Mouse (Mus musculus) myocyte (in vitro differentiated cells): ENCODE data around the gene Tjp2. TPM values are rescaled to one million over a fixed set of nuclear protein-coding genes. Genes with fewer than 3 reads are reported as not detected.

Source experiments
- H3K27me3 ChIP-seq: one replicate; pipeline ENCODE4 v1.6.1; 2011; ENCODE audit not compliant: control insufficient read depth, insufficient read depth, insufficient read length
- H3K36me3 ChIP-seq: one replicate; pipeline ENCODE4 v1.6.1; 2011; ENCODE audit not compliant: control insufficient read depth, insufficient read depth
- H3K4me2 ChIP-seq: one replicate; pipeline ENCODE4 v1.6.1; 2011; ENCODE audit warnings: low read depth, control low read depth
- H3K4me3 ChIP-seq: one replicate; pipeline ENCODE4 v1.5.1; 2011; ENCODE audit warnings: mild to moderate bottlenecking, control low read depth, moderate library complexity
- H3K79me2 ChIP-seq: one replicate; pipeline ENCODE4 v1.6.1; 2011; ENCODE audit not compliant: control insufficient read depth, insufficient read depth
- H3ac ChIP-seq: one replicate; pipeline ENCODE4 v1.6.1; 2011; ENCODE audit not compliant: control insufficient read depth, insufficient read length
- CEBPB ChIP-seq: IDR thresholded peaks from 2 replicates; pipeline ENCODE4 v1.6.1; 2011; ENCODE audit warnings: mild to moderate bottlenecking, moderate library complexity; ENCODE audit not compliant: poor library complexity, insufficient read depth, severe bottlenecking
- E2F4 ChIP-seq: IDR thresholded peaks from one replicate; pipeline ENCODE4 v1.6.1; 2011; ENCODE audit warnings: mild to moderate bottlenecking, control low read depth, moderate library complexity; ENCODE audit not compliant: insufficient read depth
- MAX ChIP-seq: IDR thresholded peaks from one replicate; pipeline ENCODE4 v1.6.1; 2011; ENCODE audit warnings: low read depth, mild to moderate bottlenecking, control low read depth
- MYOD1 ChIP-seq, 3 experiments: IDR thresholded peaks; one replicate each; pipeline ENCODE4 v1.6.1; 2011; ENCODE audit warnings: control low read depth in 2 of 3, low read depth in 2 of 3, mild to moderate bottlenecking in 2 of 3, moderate library complexity in 1 of 3; ENCODE audit not compliant: insufficient read length in 2 of 3, control insufficient read depth in 1 of 3
- MYOG ChIP-seq, 3 experiments: IDR thresholded peaks; one replicate each; pipeline ENCODE4 v1.6.1; 2011; ENCODE audit warnings: control low read depth in 2 of 3, low read depth in 2 of 3, mild to moderate bottlenecking in 2 of 3; ENCODE audit not compliant: insufficient read length in 2 of 3, control insufficient read depth in 1 of 3, insufficient read depth in 1 of 3
- POLR2A ChIP-seq: IDR thresholded peaks from one replicate; pipeline ENCODE4 v1.6.1; 2011; ENCODE audit warnings: low read depth, mild to moderate bottlenecking, control low read depth, moderate library complexity; ENCODE audit not compliant: insufficient read length
- POLR2AphosphoS2 ChIP-seq: IDR thresholded peaks from one replicate; pipeline ENCODE4 v1.6.1; 2011; ENCODE audit warnings: low read depth, control low read depth; ENCODE audit not compliant: insufficient read length
- REST ChIP-seq: IDR thresholded peaks from one replicate; pipeline ENCODE4 v1.6.1; 2011; ENCODE audit warnings: mild to moderate bottlenecking, control low read depth, moderate library complexity; ENCODE audit not compliant: insufficient read depth, insufficient read length
- SRF ChIP-seq: IDR thresholded peaks from one replicate; pipeline ENCODE4 v1.6.1; 2011; ENCODE audit warnings: low read depth; ENCODE audit not compliant: control insufficient read depth, insufficient read length
- TCF12 ChIP-seq: IDR thresholded peaks from one replicate; pipeline ENCODE4 v1.6.1; 2011; ENCODE audit warnings: mild to moderate bottlenecking, control low read depth; ENCODE audit not compliant: poor library complexity, insufficient read depth, severe bottlenecking
- TCF3 ChIP-seq: IDR thresholded peaks from one replicate; pipeline ENCODE4 v1.6.1; 2011; ENCODE audit warnings: low read depth, control low read depth; ENCODE audit not compliant: insufficient read length
- USF1 ChIP-seq: IDR thresholded peaks from one replicate; pipeline ENCODE4 v1.6.1; 2011; ENCODE audit warnings: low read depth, mild to moderate bottlenecking, control low read depth, moderate library complexity
- polyA plus RNA-seq: library from polyadenylated mRNA; unstranded; fragments of >200 nt; fragmentation: generic; extraction: Trizol; gene quantifications from one replicate; pipeline ENCODE4 v1.2.1, GENCODE M21; 2012; ENCODE audit warnings: missing spikeins

Tjp2 gene
- polyA plus RNA-seq, 1 experiment: 5.2 TPM

DNA sequence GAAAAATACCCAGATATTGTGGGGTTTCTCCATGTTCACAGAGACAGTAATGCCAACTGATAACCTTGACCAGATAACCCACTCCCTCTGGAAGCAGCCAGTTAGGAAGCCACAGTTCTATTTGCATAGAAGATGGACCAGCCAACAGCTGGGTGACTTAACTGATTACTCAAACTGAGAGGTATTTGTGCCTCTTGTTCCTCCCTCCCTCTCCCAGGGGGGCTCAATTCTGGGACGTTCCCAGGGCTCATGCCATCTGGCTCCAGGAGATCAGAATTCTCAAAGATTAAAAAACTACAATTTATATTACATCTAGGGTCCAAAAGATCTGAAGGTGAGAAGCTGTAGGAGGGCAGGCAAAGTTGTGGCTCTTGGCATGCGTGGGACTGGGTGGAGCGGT, 84.5 kb downstream of the Tjp2 start:
- no peak overlapping the region for H3ac ChIP-seq
- H3K27me3 ChIP-seq: no peaks in the 10 kb centered on the region
- TF ChIP-seq POLR2A (no peak), USF1 (no peak), SRF (no peak)
- no peaks in the 10 kb centered on the region for H3K79me2 ChIP-seq
- H3K36me3 ChIP-seq: no peaks in the 10 kb centered on the region
- no peak overlapping the region for H3K4me2 ChIP-seq
- H3K4me3 ChIP-seq: no peak overlapping the region

DNA sequence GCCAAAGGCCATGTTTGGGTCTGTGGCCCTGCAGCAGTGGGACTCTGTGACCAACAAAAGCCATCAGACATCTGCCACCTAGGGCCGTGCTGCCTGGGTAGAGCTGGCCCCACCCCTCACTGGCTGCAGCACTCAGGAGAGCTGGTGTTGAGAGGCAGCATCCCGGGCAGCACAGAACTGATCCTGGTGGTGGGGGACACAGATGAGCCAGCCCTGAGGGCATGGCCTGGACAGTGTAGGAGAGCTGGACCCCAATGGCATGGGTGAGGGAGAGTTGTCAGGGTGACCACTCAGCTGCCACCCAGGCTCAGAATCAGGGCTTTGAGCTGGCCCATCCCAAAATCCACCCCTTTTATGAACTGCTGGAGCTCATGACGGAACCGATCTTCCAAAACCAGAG, 87.4 kb downstream of the Tjp2 start:
- Histone ChIP-seq H3K27me3 (no peaks in the 10 kb centered on the region), H3K4me2 (no peak overlapping the region), H3ac (no peak overlapping the region), H3K36me3 (no peaks in the 10 kb centered on the region), H3K79me2 (no peaks in the 10 kb centered on the region), H3K4me3 (no peak overlapping the region)
- TF ChIP-seq MAX: no peak
- TF ChIP-seq REST: no peak
- TF ChIP-seq CEBPB: no peak
- TF ChIP-seq POLR2AphosphoS2: no peak
- TF ChIP-seq USF1: no peak
- TF ChIP-seq MYOG (IDR thresholded peaks at IDR 0.05; ENCODE audit: control insufficient read depth in 1 of 3, insufficient read depth in 1 of 3, insufficient read length in 2 of 3, low read depth in 2 of 3): no peak
- TF ChIP-seq E2F4: no peak
- TF ChIP-seq POLR2A: no peak
- no peak for TF ChIP-seq MYOD1 (IDR thresholded peaks at IDR 0.05; ENCODE audit: control insufficient read depth in 1 of 3, insufficient read length in 2 of 3, low read depth in 2 of 3)

DNA sequence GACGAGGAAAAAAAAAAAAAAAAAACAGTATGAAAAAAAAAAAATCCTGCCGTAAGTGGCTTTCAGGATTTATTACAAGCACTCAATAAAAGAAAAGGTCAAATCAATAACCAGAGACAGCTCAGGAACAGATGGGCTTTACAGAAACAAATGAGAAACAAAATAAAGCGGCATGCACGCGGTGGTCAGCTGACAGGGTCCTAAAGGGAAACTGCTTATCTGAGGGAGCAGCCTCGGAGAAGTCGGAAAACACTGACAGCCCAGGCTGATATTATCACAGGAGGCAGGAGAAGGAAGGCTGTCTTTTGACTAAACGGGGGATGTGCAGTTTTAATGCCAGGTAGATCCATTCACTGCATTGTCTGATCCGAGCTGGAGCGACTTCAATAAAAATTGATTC, 89.8 kb downstream of the Tjp2 start:
- Histone ChIP-seq H3K4me2 (no peak overlapping the region), H3K79me2 (no peaks in the 10 kb centered on the region), H3ac (no peak overlapping the region), H3K4me3 (no peak overlapping the region), H3K36me3 (peaks cover 8% of the 10 kb centered on the region), H3K27me3 (no peaks in the 10 kb centered on the region)
- TF ChIP-seq MAX: no peak
- TF ChIP-seq TCF12: no peak
- no peak for TF ChIP-seq POLR2AphosphoS2
- TF ChIP-seq CEBPB: no peak
- no peak for TF ChIP-seq TCF3
- no peak for TF ChIP-seq MYOG (IDR thresholded peaks at IDR 0.05; ENCODE audit: control insufficient read depth in 1 of 3, insufficient read depth in 1 of 3, insufficient read length in 2 of 3, low read depth in 2 of 3)
- no peak for TF ChIP-seq POLR2A
- TF ChIP-seq USF1: no peak
- no peak for TF ChIP-seq MYOD1 (IDR thresholded peaks at IDR 0.05; ENCODE audit: control insufficient read depth in 1 of 3, insufficient read length in 2 of 3, low read depth in 2 of 3)

DNA sequence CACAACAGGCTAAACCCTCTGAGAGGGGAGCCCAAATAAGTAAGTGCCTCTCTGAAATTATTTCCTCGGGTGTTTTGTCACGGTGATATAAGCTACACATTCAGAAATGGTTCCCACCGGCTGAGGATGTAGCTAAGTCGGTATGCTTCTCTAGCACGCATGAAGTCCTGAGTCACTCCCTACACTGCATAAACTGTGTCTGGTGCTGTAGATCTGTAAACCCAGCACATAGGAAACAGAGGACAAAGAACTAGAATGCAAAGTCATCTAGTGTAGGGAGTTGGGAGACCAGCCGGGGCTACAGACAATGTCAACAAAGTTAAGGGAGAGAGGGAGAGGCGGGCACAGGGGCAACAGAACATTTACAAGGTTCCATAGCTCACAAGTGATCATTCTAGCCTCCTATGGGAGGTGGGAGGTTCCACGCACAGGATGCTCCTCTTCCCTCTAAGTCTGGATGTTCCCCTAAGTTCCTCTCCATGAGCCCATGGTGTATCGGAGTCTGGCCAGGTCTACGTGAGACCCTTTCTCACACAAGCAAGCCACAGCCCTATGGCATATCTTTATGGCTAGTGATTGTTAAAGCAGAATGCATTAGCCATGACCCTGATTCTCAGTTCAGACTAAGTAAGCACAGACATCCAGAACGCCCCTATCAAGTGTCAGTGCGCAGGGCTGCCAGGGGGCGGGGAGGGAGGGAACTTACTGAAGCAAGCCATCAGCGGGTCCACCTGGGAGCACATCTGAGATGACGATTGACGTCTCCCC, 90.5 kb downstream of the Tjp2 start:
- H3K27me3 ChIP-seq: no peaks in the 10 kb centered on the region
- no peaks in the 10 kb centered on the region for H3K79me2 ChIP-seq
- H3K4me2 ChIP-seq: no peak overlapping the region
- no peak for TF ChIP-seq E2F4
- H3K4me3 ChIP-seq: no peak overlapping the region
- H3ac ChIP-seq: no peak overlapping the region
- peaks cover 8% of the 10 kb centered on the region for H3K36me3 ChIP-seq

DNA sequence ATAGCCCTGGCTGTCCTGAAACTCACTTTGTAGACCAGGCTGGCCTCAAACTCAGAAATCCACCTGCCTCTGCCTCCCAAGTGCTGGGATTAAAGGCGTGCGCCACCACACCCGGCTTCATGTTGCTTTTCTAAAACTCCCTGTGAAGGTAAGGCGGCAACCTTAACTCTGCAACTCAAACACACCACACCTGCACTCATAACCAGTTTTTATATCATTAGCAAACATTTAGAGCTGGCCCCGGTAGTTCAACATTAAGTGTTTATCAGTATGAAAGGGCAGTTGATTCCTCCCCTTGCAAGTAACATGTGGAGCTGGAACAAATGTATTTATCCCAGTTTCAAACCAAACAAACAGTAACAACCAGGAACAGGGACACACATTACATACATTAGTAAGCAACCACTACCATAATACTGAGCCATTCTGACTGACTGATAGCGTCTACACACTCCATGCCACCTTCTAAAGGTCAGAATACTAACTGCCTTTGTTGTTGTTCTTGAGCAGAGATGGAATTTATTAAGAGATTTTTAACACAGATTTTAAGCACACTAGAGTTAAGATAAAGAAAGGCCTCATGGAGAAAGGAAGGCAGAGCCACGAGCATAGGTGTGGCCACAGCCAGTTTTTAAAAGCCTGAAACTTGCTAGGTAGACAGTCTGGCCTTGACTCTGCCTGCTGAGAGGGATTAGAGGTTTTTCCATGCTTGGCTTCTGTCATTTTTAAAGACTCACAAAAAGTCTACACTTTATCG, 101.1 kb downstream of the Tjp2 start:
- TF ChIP-seq MYOG (IDR thresholded peaks at IDR 0.05; ENCODE audit: control insufficient read depth in 1 of 3, insufficient read depth in 1 of 3, insufficient read length in 2 of 3, low read depth in 2 of 3) (no peak), CEBPB (no peak), TCF3 (no peak), TCF12 (no peak), REST (no peak), E2F4 (no peak), USF1 (no peak), SRF (no peak), MAX (no peak), MYOD1 (IDR thresholded peaks at IDR 0.05; ENCODE audit: control insufficient read depth in 1 of 3, insufficient read length in 2 of 3, low read depth in 2 of 3) (no peak), POLR2A (no peak), POLR2AphosphoS2 (no peak)
- Histone ChIP-seq H3K27me3 (no peaks in the 10 kb centered on the region), H3ac (no peak overlapping the region), H3K79me2 (no peaks in the 10 kb centered on the region), H3K4me2 (no peak overlapping the region), H3K36me3 (no peaks in the 10 kb centered on the region), H3K4me3 (no peak overlapping the region)
